Mouse (Mus musculus): ENCODE data around the gene Dlg2. TPM values are rescaled to one million over a fixed set of nuclear protein-coding genes. Genes with fewer than 3 reads are reported as not detected.

Dlg2 gene
- polyA plus RNA-seq, 1 experiment from 2014 or later, result 28.3 TPM

- 48% methylated on average over 2 of the region's 2 CpGs for WGBS
Observed at GRCm38 (mm10) chr7:92100847-92101246, 1624.4 kb downstream of the Dlg2 start.

GRCm38 (mm10) chr7:92102892-92103543 is 1626.5 kb downstream of the Dlg2 start:
- Histone ChIP-seq H3K4me3 (ENCODE audit: low read length) (no peak overlapping the region), H3K27me3 (replicated peaks; ENCODE audit: control insufficient read depth, insufficient read depth, low read length) (no peaks in the 10 kb centered on the region), H3K4me1 (ENCODE audit: control insufficient read depth, insufficient read depth, low read depth, low read length) (no peaks in the 10 kb centered on the region), H3K4me2 (ENCODE audit: low read length) (no peak overlapping the region), H3K27ac (ENCODE audit: low read depth, low read length) (no peak overlapping the region), H3K36me3 (ENCODE audit: control insufficient read depth, insufficient read depth, low read length) (no peaks in the 10 kb centered on the region), H3K9me3 (ENCODE audit: control insufficient read depth, low read length) (no peaks in the 10 kb centered on the region), H3K9ac (ENCODE audit: low read depth, low read length) (no peak overlapping the region)
- 22% methylated on average over 4 of the region's 4 CpGs for WGBS
- peak; percentile 86 for ATAC-seq

More at GRCm38 (mm10) chr7:92100847-92101246, 1624.4 kb downstream of the Dlg2 start:
- Histone ChIP-seq H3K9ac (ENCODE audit: low read depth, low read length) (no peak overlapping the region), H3K4me2 (ENCODE audit: low read length) (no peak overlapping the region), H3K4me1 (ENCODE audit: control insufficient read depth, insufficient read depth, low read depth, low read length) (no peaks in the 10 kb centered on the region), H3K4me3 (ENCODE audit: low read length) (no peak overlapping the region), H3K9me3 (ENCODE audit: control insufficient read depth, low read length) (no peaks in the 10 kb centered on the region), H3K27ac (ENCODE audit: low read depth, low read length) (0 out of 2 replicates have a peak overlapping the region, but pooled peaks have one; percentile 12), H3K27me3 (replicated peaks; ENCODE audit: control insufficient read depth, insufficient read depth, low read length) (no peaks in the 10 kb centered on the region), H3K36me3 (ENCODE audit: control insufficient read depth, insufficient read depth, low read length) (no peaks in the 10 kb centered on the region)
- ATAC-seq, result peak; percentile 39

GRCm38 (mm10) chr7:92105477-92105876 is 1629.0 kb downstream of the Dlg2 start:
- Histone ChIP-seq H3K27ac (ENCODE audit: low read depth, low read length) (no peak overlapping the region), H3K4me2 (ENCODE audit: low read length) (no peak overlapping the region), H3K9me3 (ENCODE audit: control insufficient read depth, low read length) (no peaks in the 10 kb centered on the region), H3K9ac (ENCODE audit: low read depth, low read length) (no peak overlapping the region), H3K27me3 (replicated peaks; ENCODE audit: control insufficient read depth, insufficient read depth, low read length) (no peaks in the 10 kb centered on the region), H3K36me3 (ENCODE audit: control insufficient read depth, insufficient read depth, low read length) (no peaks in the 10 kb centered on the region), H3K4me3 (ENCODE audit: low read length) (no peak overlapping the region), H3K4me1 (ENCODE audit: control insufficient read depth, insufficient read depth, low read depth, low read length) (no peaks in the 10 kb centered on the region)
- WGBS, result 28% methylated on average over 2 of the region's 2 CpGs
- ATAC-seq, result peak; percentile 22

- 69% methylated on average over 2 of the region's 2 CpGs for WGBS
- Histone ChIP-seq H3K4me1 (ENCODE audit: control insufficient read depth, insufficient read depth, low read depth, low read length) (no peaks in the 10 kb centered on the region), H3K4me2 (ENCODE audit: low read length) (no peak overlapping the region), H3K9me3 (ENCODE audit: control insufficient read depth, low read length) (no peaks in the 10 kb centered on the region), H3K36me3 (ENCODE audit: control insufficient read depth, insufficient read depth, low read length) (no peaks in the 10 kb centered on the region), H3K27me3 (replicated peaks; ENCODE audit: control insufficient read depth, insufficient read depth, low read length) (no peaks in the 10 kb centered on the region), H3K27ac (ENCODE audit: low read depth, low read length) (no peak overlapping the region), H3K9ac (ENCODE audit: low read depth, low read length) (no peak overlapping the region), H3K4me3 (ENCODE audit: low read length) (no peak overlapping the region)
- no peak; the same call in 1 of the 2 replicates for ATAC-seq
Observed at GRCm38 (mm10) chr7:92105956-92106355, 1629.5 kb downstream of the Dlg2 start.

GRCm38 (mm10) chr7:92113065-92113464 is 1636.6 kb downstream of the Dlg2 start:
- Histone ChIP-seq H3K4me2 (ENCODE audit: low read length) (no peak overlapping the region), H3K4me1 (ENCODE audit: control insufficient read depth, insufficient read depth, low read depth, low read length) (no peaks in the 10 kb centered on the region), H3K36me3 (ENCODE audit: control insufficient read depth, insufficient read depth, low read length) (no peaks in the 10 kb centered on the region), H3K9ac (ENCODE audit: low read depth, low read length) (no peak overlapping the region), H3K27ac (ENCODE audit: low read depth, low read length) (no peak overlapping the region), H3K4me3 (ENCODE audit: low read length) (no peak overlapping the region), H3K9me3 (ENCODE audit: control insufficient read depth, low read length) (no peaks in the 10 kb centered on the region), H3K27me3 (replicated peaks; ENCODE audit: control insufficient read depth, insufficient read depth, low read length) (no peaks in the 10 kb centered on the region)
- WGBS, result 91% methylated on average over 4 of the region's 4 CpGs
- no peak for ATAC-seq

- Histone ChIP-seq H3K27ac (ENCODE audit: low read depth, low read length) (no peak overlapping the region), H3K9me3 (ENCODE audit: control insufficient read depth, low read length) (no peaks in the 10 kb centered on the region), H3K9ac (ENCODE audit: low read depth, low read length) (no peak overlapping the region), H3K4me3 (ENCODE audit: low read length) (no peak overlapping the region), H3K4me2 (ENCODE audit: low read length) (no peak overlapping the region), H3K36me3 (ENCODE audit: control insufficient read depth, insufficient read depth, low read length) (no peaks in the 10 kb centered on the region), H3K4me1 (ENCODE audit: control insufficient read depth, insufficient read depth, low read depth, low read length) (no peaks in the 10 kb centered on the region), H3K27me3 (replicated peaks; ENCODE audit: control insufficient read depth, insufficient read depth, low read length) (no peaks in the 10 kb centered on the region)
- WGBS, result 87% methylated on average over 5 of the region's 5 CpGs
- ATAC-seq, result no peak
Observed at GRCm38 (mm10) chr7:92115237-92115871, 1638.9 kb downstream of the Dlg2 start.

- Histone ChIP-seq H3K36me3 (ENCODE audit: control insufficient read depth, insufficient read depth, low read length) (no peaks in the 10 kb centered on the region), H3K4me1 (ENCODE audit: control insufficient read depth, insufficient read depth, low read depth, low read length) (no peaks in the 10 kb centered on the region), H3K27ac (ENCODE audit: low read depth, low read length) (no peak overlapping the region), H3K27me3 (replicated peaks; ENCODE audit: control insufficient read depth, insufficient read depth, low read length) (no peaks in the 10 kb centered on the region), H3K4me2 (ENCODE audit: low read length) (no peak overlapping the region), H3K9ac (ENCODE audit: low read depth, low read length) (no peak overlapping the region), H3K9me3 (ENCODE audit: control insufficient read depth, low read length) (no peaks in the 10 kb centered on the region), H3K4me3 (ENCODE audit: low read length) (no peak overlapping the region)
- ATAC-seq, result no peak
- WGBS, result 33% methylated on average over 2 of the region's 2 CpGs
Observed at GRCm38 (mm10) chr7:92123276-92123675, 1646.8 kb downstream of the Dlg2 start.

GRCm38 (mm10) chr7:92125886-92126285 is 1649.4 kb downstream of the Dlg2 start:
- Histone ChIP-seq H3K4me2 (ENCODE audit: low read length) (no peak overlapping the region), H3K9ac (ENCODE audit: low read depth, low read length) (no peak overlapping the region), H3K4me1 (ENCODE audit: control insufficient read depth, insufficient read depth, low read depth, low read length) (no peaks in the 10 kb centered on the region), H3K9me3 (ENCODE audit: control insufficient read depth, low read length) (no peaks in the 10 kb centered on the region), H3K4me3 (ENCODE audit: low read length) (no peak overlapping the region), H3K36me3 (ENCODE audit: control insufficient read depth, insufficient read depth, low read length) (no peaks in the 10 kb centered on the region), H3K27ac (ENCODE audit: low read depth, low read length) (no peak overlapping the region), H3K27me3 (replicated peaks; ENCODE audit: control insufficient read depth, insufficient read depth, low read length) (no peaks in the 10 kb centered on the region)
- WGBS, result 35% methylated on average over 3 of the region's 3 CpGs
- peak; percentile 73; the same call in 1 of the 2 replicates for ATAC-seq

GRCm38 (mm10) chr7:92134301-92134700 is 1657.8 kb downstream of the Dlg2 start:
- no peaks in the 10 kb centered on the region for H3K9me3 ChIP-seq (ENCODE audit: control insufficient read depth, low read length)
- no peaks in the 10 kb centered on the region for H3K4me1 ChIP-seq (ENCODE audit: control insufficient read depth, insufficient read depth, low read depth, low read length)
- H3K27me3 ChIP-seq (replicated peaks; ENCODE audit: control insufficient read depth, insufficient read depth, low read length), result no peaks in the 10 kb centered on the region
- H3K4me3 ChIP-seq (ENCODE audit: low read length), result no peak overlapping the region
- H3K36me3 ChIP-seq (ENCODE audit: control insufficient read depth, insufficient read depth, low read length), result no peaks in the 10 kb centered on the region
- H3K4me2 ChIP-seq (ENCODE audit: low read length), result no peak overlapping the region
- WGBS, result 91% methylated on average over 3 of the region's 3 CpGs
- H3K27ac ChIP-seq (ENCODE audit: low read depth, low read length), result no peak overlapping the region
- H3K9ac ChIP-seq (ENCODE audit: low read depth, low read length), result no peak overlapping the region
- ATAC-seq, result no peak
